Mouse (Mus musculus): ENCODE data around the gene Eid1. TPM values are rescaled to one million over a fixed set of nuclear protein-coding genes. Genes with fewer than 3 reads are reported as not detected.
A peak's percentile ranks its signal among the peaks of the same experiment; 100 is the strongest.

Eid1 gene
- polyA plus RNA-seq, 1 experiment: 12.7 TPM

- no peak for TF ChIP-seq POLR2A (IDR thresholded peaks at IDR 0.05; ENCODE audit: low read depth, low read length)
- no peak for TF ChIP-seq CTCF (IDR thresholded peaks at IDR 0.05; ENCODE audit: extremely low read depth, insufficient read depth, insufficient read length, insufficient replicate concordance)
- DNase-seq (ENCODE audit: low read depth in 1 of 2, low spot score in 2 of 2): no peak
- Histone ChIP-seq H3K36me3 (ENCODE audit: control insufficient read depth, insufficient read depth, low read length) (no peaks in the 10 kb centered on the region), H3K27me3 (ENCODE audit: control insufficient read depth, insufficient read depth, low read length) (no peaks in the 10 kb centered on the region), H3K27ac (ENCODE audit: insufficient read depth, low read length) (no peak overlapping the region), H3K4me3 (ENCODE audit: extremely low read depth, insufficient read depth, insufficient read length) (no peak overlapping the region), H3K4me1 (ENCODE audit: control insufficient read depth, insufficient read depth, insufficient read length) (no peaks in the 10 kb centered on the region)
- 54% methylated on average over 4 of the region's 4 CpGs for WGBS
These were observed 6.2 kb upstream of the Eid1 start for GRCm38 (mm10) chr2:125666668-125667067.

- Histone ChIP-seq H3K4me1 (ENCODE audit: control insufficient read depth, insufficient read depth, insufficient read length) (no peaks in the 10 kb centered on the region), H3K4me3 (ENCODE audit: extremely low read depth, insufficient read depth, insufficient read length) (no peak overlapping the region; the same call in 1 of the 2 replicates), H3K27ac (ENCODE audit: insufficient read depth, low read length) (no peak overlapping the region; the same call in 1 of the 2 replicates), H3K36me3 (ENCODE audit: control insufficient read depth, insufficient read depth, low read length) (no peaks in the 10 kb centered on the region), H3K27me3 (ENCODE audit: control insufficient read depth, insufficient read depth, low read length) (no peaks in the 10 kb centered on the region)
- TF ChIP-seq POLR2A (IDR thresholded peaks at IDR 0.05; ENCODE audit: low read depth, low read length): no peak
- no peak for TF ChIP-seq CTCF (IDR thresholded peaks at IDR 0.05; ENCODE audit: extremely low read depth, insufficient read depth, insufficient read length, insufficient replicate concordance)
- WGBS: 12% methylated on average over 5 of the region's 5 CpGs
- no peak for DNase-seq (ENCODE audit: low read depth in 1 of 2, low spot score in 2 of 2)
These were observed 5.7 kb upstream of the Eid1 start for GRCm38 (mm10) chr2:125667184-125667583.

- H3K36me3 ChIP-seq (ENCODE audit: control insufficient read depth, insufficient read depth, low read length): no peaks in the 10 kb centered on the region
- TF ChIP-seq POLR2A (IDR thresholded peaks at IDR 0.05; ENCODE audit: low read depth, low read length) (no peak), CTCF (IDR thresholded peaks at IDR 0.05; ENCODE audit: extremely low read depth, insufficient read depth, insufficient read length, insufficient replicate concordance) (no peak)
- 53% methylated on average over 7 of the region's 7 CpGs for WGBS
- H3K4me1 ChIP-seq (ENCODE audit: control insufficient read depth, insufficient read depth, insufficient read length): no peaks in the 10 kb centered on the region
- no peak for DNase-seq (ENCODE audit: low read depth in 1 of 2, low spot score in 2 of 2)
- H3K4me3 ChIP-seq (ENCODE audit: extremely low read depth, insufficient read depth, insufficient read length): no peak overlapping the region
- H3K27ac ChIP-seq (ENCODE audit: insufficient read depth, low read length): no peak overlapping the region
- H3K27me3 ChIP-seq (ENCODE audit: control insufficient read depth, insufficient read depth, low read length): no peaks in the 10 kb centered on the region
These were observed 5.2 kb upstream of the Eid1 start for GRCm38 (mm10) chr2:125667721-125668120.

GRCm38 (mm10) chr2:125670846-125671245 is 2.0 kb upstream of the Eid1 start:
- H3K4me1 ChIP-seq (ENCODE audit: control insufficient read depth, insufficient read depth, insufficient read length): no peaks in the 10 kb centered on the region
- no peak for DNase-seq (ENCODE audit: low read depth in 1 of 2, low spot score in 2 of 2)
- WGBS: 21% methylated on average over 1 of the region's 1 CpGs

GRCm38 (mm10) chr2:125672568-125672956 is 333 bp upstream of the Eid1 start:
- TF ChIP-seq POLR2A (IDR thresholded peaks at IDR 0.05; ENCODE audit: low read depth, low read length) (no peak), CTCF (IDR thresholded peaks at IDR 0.05; ENCODE audit: extremely low read depth, insufficient read depth, insufficient read length, insufficient replicate concordance) (no peak)
- DNase-seq (ENCODE audit: low read depth in 1 of 2, low spot score in 2 of 2): no peak
- WGBS: 40% methylated on average over 8 of the region's 20 CpGs
- Histone ChIP-seq H3K27ac (ENCODE audit: insufficient read depth, low read length) (no peak overlapping the region), H3K36me3 (ENCODE audit: control insufficient read depth, insufficient read depth, low read length) (no peaks in the 10 kb centered on the region; the same call in 1 of the 2 replicates), H3K27me3 (ENCODE audit: control insufficient read depth, insufficient read depth, low read length) (no peaks in the 10 kb centered on the region), H3K4me3 (ENCODE audit: extremely low read depth, insufficient read depth, insufficient read length) (peak overlapping the region; percentile 79), H3K4me1 (ENCODE audit: control insufficient read depth, insufficient read depth, insufficient read length) (no peaks in the 10 kb centered on the region)

More at GRCm38 (mm10) chr2:125670846-125671245, 2.0 kb upstream of the Eid1 start:
- H3K27me3 ChIP-seq (ENCODE audit: control insufficient read depth, insufficient read depth, low read length): no peaks in the 10 kb centered on the region
- H3K36me3 ChIP-seq (ENCODE audit: control insufficient read depth, insufficient read depth, low read length): no peaks in the 10 kb centered on the region; the same call in 1 of the 2 replicates
- H3K4me3 ChIP-seq (ENCODE audit: extremely low read depth, insufficient read depth, insufficient read length): no peak overlapping the region
- H3K27ac ChIP-seq (ENCODE audit: insufficient read depth, low read length): no peak overlapping the region
- TF ChIP-seq POLR2A (IDR thresholded peaks at IDR 0.05; ENCODE audit: low read depth, low read length) (no peak), CTCF (IDR thresholded peaks at IDR 0.05; ENCODE audit: extremely low read depth, insufficient read depth, insufficient read length, insufficient replicate concordance) (no peak)

- H3K36me3 ChIP-seq (ENCODE audit: control insufficient read depth, insufficient read depth, low read length): no peaks in the 10 kb centered on the region
- no peak for DNase-seq (ENCODE audit: low read depth in 1 of 2, low spot score in 2 of 2)
- no peaks in the 10 kb centered on the region for H3K4me1 ChIP-seq (ENCODE audit: control insufficient read depth, insufficient read depth, insufficient read length)
- H3K4me3 ChIP-seq (ENCODE audit: extremely low read depth, insufficient read depth, insufficient read length): no peak overlapping the region
- no peak for TF ChIP-seq POLR2A (IDR thresholded peaks at IDR 0.05; ENCODE audit: low read depth, low read length)
- no peak for TF ChIP-seq CTCF (IDR thresholded peaks at IDR 0.05; ENCODE audit: extremely low read depth, insufficient read depth, insufficient read length, insufficient replicate concordance)
- no peak overlapping the region for H3K27ac ChIP-seq (ENCODE audit: insufficient read depth, low read length)
- WGBS: 91% methylated on average over 9 of the region's 9 CpGs
- H3K27me3 ChIP-seq (ENCODE audit: control insufficient read depth, insufficient read depth, low read length): no peaks in the 10 kb centered on the region
These were observed 8.9 kb downstream of the Eid1 start for GRCm38 (mm10) chr2:125681811-125682210.

- no peak for TF ChIP-seq CTCF (IDR thresholded peaks at IDR 0.05; ENCODE audit: extremely low read depth, insufficient read depth, insufficient read length, insufficient replicate concordance)
- no peak for TF ChIP-seq POLR2A (IDR thresholded peaks at IDR 0.05; ENCODE audit: low read depth, low read length)
- 48% methylated on average over 7 of the region's 7 CpGs for WGBS
- Histone ChIP-seq H3K36me3 (ENCODE audit: control insufficient read depth, insufficient read depth, low read length) (no peaks in the 10 kb centered on the region), H3K27me3 (ENCODE audit: control insufficient read depth, insufficient read depth, low read length) (no peaks in the 10 kb centered on the region), H3K4me1 (ENCODE audit: control insufficient read depth, insufficient read depth, insufficient read length) (no peaks in the 10 kb centered on the region), H3K4me3 (ENCODE audit: extremely low read depth, insufficient read depth, insufficient read length) (no peak overlapping the region), H3K27ac (ENCODE audit: insufficient read depth, low read length) (no peak overlapping the region)
- DNase-seq (ENCODE audit: low read depth in 1 of 2, low spot score in 2 of 2): no peak
These were observed 11.0 kb downstream of the Eid1 start for GRCm38 (mm10) chr2:125683895-125684294.

All from spleen, adult 2 months (tissue).